Mouse (Mus musculus) heart, postnatal 25 days (tissue): ENCODE measurements around the gene Rad18. TPM values are rescaled to one million over a fixed set of nuclear protein-coding genes. Genes with fewer than 3 reads are reported as not detected.

ENCODE experiments used
- DNase-seq: peaks from one replicate; pipeline ENCODE4 v3.0.0; 2022; ENCODE audit warnings: low spot score
- intact Hi-C: fragments of 180-260 bp; cut with DNase I; formaldehyde crosslinking; loops from one replicate; pipeline ENCODE4 v1.15.1; 2025
- total RNA-seq, 2 experiments: library from RNA; stranded (reverse); gene quantifications; 2 replicates each; pipeline ENCODE4 v1.2.3; 2021

Gene Rad18
- total RNA-seq, 2 experiments from 2014 or later: 1.2 to 1.4 TPM

DNA sequence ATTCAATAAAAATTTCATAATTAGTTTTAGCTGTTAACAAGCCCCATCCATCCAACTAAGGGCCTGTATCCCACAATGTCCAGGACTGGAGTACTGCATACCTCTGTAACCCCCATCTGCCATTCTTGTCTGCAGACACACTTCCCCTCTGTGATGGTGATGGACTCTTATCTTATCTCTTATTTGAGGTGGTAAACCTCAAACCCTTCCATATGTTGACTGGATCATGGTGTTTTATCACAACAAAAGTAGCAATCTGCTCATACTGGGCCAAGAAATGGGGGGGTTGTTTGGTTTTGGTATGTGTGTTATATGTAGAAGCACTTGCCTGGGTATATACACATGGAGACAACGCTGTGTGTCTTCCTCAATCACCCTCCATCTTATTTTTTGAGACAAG is 5.0 kb downstream of the Rad18 start:
- intact Hi-C loops: loop anchor here (10.0 kb wide), 1 partner anchor 327 kb away; no protein-coding TSS in a partner anchor
- DNase-seq: no peak

DNA sequence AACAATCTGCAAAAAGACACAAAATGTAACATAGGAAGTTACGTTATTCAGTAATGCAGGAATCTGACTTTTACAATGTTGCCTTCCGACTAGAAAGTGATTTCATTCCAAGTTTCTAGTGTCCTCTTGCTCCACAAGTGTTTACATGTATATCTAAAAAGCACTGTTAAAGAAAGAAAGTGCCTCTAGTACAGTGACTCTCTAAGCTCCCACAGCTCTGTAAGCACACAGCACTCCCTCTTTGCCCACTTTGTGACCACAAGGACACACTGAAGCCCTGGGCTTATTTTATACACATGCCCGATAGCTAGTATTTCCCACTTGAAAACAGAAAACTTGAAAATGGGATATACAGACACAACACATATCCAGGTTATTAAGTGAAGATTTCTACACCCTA is 8.5 kb downstream of the Rad18 start:
- intact Hi-C loops: no loop called here
- DNase-seq: no peak

DNA sequence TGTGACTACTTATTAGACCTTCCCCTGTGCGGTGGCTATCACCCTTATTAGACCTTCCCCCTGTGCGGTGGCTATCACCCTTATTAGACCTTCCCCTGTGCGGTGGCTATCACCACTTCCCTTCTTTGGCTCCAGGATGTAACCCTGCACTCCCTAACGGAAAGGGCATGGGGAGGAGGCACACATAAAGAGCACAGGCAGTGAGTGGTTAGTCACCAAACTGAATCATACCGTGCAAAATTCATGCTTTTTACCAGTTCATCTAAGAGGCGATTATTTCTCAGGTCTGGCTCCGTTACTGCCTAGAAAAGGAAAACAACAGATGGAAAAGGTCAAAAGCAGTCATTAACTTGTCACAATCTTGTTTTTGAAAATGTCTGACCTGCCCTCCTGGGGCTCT is 10.0 kb downstream of the Rad18 start:
- intact Hi-C loops: no loop called here
- no peak for DNase-seq

DNA sequence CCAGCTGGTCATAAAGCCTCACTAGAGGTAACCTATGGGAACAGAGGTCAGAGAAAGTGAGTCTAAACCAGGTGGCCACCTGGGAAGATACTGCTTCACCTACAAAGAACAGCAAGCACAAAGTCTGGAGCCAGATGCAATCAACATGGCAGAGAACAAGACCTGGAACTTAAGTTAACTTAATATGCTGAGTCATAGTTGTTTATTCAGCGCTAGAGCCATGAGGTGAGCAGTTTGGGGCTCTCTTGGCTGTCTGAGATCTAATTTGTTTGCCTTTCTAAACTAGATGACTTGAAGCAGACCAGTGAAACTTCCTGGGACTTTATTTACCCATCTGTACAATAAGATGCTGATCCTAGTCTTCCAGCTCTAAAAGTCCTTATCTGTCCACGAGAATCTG is 12.4 kb downstream of the Rad18 start:
- no peak for DNase-seq
- intact Hi-C loops: no loop called here

DNA sequence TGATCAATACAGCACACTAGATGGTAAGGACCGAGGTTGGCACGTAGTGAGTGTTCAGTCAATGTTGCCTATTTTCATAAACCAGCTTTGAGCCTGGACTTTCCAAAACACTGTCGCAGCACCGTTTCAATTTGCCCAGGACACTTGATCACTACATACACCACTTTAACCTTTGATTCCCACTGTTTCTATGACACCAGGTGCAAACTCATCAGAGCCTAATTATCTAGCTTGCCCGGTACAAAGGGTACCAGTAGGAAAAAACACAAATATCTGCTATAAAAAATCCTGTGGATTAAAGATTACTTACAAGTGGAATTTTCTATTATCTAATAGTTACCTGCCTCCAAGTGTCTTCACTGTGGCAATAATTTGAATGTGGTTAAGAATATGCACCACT is 64.4 kb downstream of the Rad18 start:
- intact Hi-C loops: no loop called here
- DNase-seq: no peak

DNA sequence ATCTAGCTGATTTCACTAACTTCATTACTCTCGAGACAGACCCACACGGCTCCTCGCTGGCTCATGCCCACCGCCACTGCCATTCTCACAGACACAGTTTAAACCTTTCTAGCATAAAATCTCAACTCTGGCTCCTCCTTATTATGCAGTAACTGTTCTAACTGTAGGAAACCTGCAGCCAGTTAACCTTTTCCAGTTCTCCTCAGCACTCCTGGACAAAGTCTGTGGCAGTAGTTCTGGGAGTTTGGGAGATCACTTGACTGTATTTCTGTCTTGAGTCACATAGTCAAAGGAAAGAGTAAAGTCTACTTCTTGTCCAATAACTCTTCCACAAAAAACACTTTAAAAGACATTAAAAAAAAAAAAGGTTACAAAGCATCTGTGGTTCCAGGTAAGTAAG is 66.2 kb downstream of the Rad18 start:
- intact Hi-C loops: no loop called here
- DNase-seq: no peak

DNA sequence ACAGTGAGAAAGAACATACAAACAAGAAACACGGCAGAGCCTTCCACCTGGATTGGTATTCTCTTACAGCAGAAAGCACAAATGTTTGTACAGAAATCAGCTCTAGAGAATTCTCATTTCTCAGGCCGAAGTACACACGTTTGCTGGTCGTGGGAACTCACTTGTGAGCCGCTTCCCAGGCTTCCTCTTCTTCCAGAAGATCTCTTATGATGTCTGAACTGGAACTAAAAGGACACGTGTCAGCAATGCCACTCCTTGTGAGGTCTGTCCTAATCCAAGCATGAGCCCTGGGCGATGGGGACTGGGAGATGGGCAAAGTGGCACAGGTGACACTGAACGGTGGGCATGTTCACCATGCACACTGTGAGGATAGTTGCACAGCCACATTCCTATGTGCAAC is 68.2 kb downstream of the Rad18 start:
- intact Hi-C loops: no loop called here
- no peak for DNase-seq

DNA sequence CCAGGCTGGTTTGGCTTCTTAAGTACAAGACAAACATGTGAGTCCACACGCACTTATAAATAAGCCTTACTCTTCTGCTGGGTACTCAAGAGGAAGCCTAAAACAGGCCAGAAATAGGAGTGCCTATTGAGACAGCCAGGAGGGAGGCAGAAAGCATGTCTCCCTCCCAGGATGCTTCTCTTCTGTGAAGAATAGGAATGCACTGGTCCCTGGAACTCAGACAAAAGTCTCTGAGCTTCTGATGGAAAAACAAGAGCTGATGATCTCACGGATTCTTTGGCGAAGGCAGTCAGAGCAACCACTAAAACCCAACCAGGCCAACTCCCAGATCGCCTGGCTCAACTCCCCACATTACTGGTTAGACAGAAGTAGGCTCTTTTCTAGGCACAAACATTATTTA is 74.2 kb downstream of the Rad18 start:
- intact Hi-C loops: no loop called here
- no peak for DNase-seq

DNA sequence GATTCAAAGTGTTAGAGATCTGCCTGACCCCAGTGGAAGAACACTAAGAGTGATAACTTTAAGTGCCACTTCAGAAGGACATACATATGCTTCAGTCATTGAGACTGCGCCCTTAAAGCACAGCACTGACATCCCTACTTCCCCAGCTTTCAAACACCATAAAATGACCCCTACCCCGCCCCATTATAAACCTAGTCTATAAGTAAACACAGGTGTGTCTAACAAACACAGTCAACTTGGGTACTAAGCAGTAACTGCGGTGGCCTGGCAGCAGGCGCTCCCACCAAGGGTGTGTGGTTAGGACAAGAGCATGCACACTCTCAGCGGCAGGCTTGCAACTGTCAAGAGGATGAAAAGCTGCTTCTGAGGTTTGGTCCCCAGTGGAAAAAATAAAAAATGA is 76.5 kb downstream of the Rad18 start:
- intact Hi-C loops: no loop called here
- no peak for DNase-seq

DNA sequence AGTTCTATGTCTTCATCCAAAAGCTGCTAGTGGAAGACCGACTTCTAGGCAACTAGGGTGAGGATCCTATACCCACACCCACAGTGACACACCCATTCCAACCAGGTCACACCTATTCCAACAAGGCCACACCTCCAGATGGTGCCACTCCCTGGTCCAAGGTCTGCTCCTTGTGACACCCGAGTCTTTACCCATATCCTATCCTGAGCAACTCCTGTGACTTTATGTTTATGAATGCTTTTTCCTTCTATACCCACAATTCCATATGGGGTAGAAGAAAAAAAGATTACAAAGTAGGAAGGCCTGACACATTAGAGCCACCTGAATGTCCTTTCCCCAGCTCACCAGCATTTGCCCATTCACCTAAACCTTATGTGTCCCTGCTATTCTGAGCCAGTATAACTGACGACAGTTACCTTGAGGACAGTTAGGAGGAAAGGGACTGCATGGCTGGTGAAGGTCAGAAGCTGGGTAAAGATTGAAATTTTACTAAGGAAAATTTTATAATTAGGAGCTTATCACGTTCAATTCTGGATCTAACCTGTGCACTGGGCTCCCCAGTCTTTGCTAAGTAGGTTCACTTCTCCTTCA is 78.7 kb downstream of the Rad18 start:
- intact Hi-C loops: no loop called here
- no peak for DNase-seq

DNA sequence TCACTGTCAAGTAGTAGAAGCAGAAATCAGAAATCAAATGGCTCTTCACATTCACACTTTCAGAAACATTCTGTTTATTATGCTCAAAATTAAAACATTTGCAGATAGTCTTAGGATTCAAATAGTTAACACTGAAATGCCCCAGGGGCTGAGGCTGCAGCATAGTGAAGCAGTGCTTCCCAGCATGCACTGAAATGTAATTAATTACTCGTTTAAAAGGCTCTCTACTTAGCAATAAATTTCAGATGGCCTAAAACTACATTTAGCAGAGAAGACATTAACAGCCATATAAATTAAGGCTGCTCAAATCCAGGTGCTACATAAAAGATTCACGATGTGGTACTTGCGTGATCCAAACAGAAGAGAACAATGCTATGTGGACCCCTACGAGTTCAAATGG is 87.5 kb downstream of the Rad18 start:
- intact Hi-C loops: no loop called here
- no peak for DNase-seq

DNA sequence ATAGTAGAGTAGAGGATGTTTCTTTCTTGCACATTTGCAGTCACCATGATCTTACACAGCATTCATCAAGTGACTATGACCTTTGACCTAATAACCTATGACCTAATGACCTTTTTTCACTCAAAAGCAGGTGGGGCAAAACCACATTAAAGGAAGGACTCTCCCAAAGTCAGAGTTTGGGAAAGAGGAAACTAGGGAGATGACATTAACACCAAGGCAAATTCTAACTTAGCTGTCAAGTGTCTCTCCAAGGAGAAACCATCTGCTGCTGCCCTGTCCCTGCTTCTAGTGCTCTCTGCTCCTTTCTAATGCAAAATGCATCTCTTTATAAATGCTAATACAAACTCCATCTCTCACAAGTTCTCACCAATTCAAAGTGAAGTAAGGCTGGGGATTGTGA is 92.6 kb downstream of the Rad18 start:
- intact Hi-C loops: no loop called here

DNA sequence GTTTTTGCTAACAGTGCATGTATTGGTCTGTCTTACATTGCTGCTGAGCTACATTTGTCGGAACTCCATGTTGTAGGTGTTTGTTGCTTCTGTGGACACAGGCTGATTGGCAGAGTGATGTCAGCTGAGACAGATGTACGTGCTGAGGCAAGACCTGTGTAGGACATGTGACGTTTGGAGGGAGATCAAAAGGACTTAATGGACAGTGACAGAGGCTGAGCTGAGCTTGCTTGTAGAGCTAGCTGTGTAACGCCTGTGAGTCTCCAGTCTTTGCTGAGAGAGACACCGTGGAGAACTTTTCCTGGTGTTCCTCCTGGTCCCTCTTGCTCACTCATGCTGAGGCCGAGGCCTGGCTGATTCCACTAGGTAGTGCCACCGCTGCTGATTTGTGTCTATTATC is 101.5 kb downstream of the Rad18 start:
- no peak for DNase-seq
- intact Hi-C loops: no loop called here

More for the DNA sequence above, 92.6 kb downstream of the Rad18 start:
- no peak for DNase-seq

DNA sequence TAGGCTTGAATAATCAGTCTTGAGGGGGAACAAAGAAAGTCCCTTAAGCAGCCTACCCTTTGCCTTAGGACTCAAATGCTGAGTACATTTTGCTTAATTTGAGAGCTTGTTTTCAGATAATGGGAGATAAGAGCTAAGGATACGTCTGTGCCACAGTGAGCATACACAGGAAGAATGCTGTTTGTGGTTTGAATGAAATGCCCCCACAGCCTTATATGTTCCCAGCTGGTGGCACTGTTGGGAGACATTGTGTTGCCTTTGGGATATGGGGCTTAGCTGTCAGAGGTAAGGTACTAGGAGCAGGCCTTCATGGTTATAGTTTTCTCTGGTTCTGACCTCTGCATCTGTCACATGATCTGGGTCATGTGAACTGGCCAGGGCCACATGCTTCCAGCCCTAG is 108.6 kb downstream of the Rad18 start:
- DNase-seq: no peak

DNA sequence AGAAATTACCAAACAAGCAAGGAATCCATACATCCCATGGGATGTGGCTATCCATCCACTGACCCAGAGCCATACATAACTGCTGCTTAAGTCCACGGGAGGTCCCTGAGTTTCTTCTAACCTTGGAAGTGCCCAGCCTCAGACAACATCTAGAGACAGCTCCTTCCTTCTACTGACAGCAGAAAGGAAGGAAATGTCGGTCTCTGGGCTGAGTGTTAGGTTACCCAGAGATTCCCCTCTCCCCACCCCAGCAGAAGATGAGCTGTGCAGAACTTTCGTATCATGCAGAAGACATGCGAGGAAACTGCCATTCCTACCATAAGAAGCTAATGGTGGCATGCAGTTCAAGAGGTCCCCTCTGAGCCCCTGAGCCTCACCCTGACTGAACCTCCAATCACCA is 109.5 kb downstream of the Rad18 start:
- intact Hi-C loops: no loop called here

More for the DNA sequence above, 108.6 kb downstream of the Rad18 start:
- intact Hi-C loops: no loop called here

DNA sequence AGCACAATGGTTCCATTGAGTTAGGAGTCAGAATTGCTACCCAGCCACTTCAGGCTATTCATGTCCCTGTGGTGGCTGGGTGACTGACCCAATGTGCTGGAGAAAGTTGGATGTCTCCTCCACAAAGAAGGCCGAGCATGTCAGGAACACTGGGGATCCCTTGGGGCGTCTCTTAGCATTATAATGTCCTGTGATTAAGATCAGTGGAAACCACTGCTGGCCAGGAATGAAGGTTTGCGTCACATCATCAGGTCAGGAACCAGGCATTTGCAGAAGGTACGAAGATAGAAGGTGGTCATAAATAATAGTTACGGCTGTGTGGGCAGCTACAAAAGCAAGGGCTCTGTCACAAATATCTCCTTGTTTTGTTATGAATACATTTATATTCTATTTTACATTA is 111.5 kb downstream of the Rad18 start:
- intact Hi-C loops: no loop called here
- no peak for DNase-seq

More for the DNA sequence above, 109.5 kb downstream of the Rad18 start:
- no peak for DNase-seq

DNA sequence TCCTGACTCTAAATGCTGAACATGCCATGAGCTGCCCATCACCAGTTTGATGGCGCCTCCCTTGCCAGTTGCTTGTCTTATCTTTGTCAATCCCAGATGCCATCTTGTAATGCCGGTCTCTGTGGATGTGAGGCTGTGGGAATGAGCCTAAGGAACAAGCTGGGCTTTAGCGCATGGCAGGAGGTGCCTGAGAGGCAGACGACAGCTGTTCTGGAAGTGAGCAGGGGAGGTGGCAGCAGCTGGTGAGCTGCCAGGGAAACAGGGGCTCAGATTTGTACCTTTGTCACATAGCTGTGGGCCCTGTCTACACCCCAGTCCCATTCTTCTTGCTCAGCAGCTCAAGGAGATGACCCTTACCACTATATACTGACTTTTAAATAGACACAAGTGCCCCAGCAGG is 114.5 kb downstream of the Rad18 start:
- intact Hi-C loops: no loop called here
- no peak for DNase-seq

DNA sequence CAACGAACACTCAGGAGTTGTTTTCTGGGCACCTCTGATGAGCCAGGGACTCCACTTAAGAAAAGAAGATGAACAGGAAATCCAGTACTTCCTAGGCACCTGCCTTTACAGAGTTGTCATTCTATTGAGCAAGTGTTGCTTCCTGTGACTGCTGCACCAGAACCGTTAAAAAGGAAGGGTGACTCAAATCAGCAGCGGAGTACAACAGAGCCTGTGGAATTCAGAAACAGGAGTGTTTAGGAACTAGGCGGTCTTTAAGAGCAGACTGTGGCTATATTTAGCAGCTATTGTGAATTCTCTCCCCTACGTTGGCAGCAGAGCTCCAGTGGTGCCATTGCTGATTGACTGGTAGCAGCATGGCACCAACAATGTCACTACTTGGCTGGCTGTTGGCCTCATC is 119.3 kb downstream of the Rad18 start:
- DNase-seq: no peak

DNA sequence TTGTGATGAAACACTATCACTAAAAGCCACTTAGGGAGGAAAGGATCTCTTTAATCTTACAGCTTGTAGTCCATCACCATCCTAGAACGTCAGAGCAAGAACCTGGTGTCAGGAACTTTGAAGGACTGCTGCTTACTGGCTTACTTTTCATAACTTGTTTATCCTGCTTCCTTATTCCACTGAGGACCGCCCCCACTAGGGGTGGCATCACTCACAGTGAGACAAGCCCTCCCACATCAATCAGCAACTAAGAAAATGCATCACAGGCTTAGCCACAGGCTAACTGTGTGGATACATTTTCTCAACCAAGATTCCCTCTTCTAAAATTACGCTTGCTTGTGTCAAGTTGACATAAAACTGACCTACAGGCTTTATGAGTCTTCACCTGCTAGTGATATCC is 121.9 kb downstream of the Rad18 start:
- no peak for DNase-seq
- intact Hi-C loops: no loop called here

More for the DNA sequence above, 119.3 kb downstream of the Rad18 start:
- intact Hi-C loops: no loop called here

DNA sequence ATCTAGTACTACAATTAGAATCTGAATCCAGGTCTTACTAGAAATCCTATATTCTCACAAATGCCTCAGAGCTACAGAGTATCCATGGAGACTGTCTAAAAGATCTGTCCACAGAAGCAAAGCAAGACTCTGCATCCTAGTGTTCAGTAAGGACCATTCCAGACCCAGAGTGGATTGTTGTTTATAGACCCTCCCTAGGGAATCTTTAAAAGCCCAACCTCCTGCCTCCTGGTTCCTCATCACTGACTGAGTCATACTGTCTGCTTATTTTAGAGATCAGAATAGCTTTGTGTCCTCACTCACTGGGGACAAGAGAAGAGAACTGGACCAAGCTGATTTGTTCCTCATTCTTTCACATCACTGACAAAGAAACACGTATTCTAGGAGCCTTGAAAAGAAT is 126.1 kb downstream of the Rad18 start:
- intact Hi-C loops: no loop called here
- no peak for DNase-seq
